Mouse (Mus musculus): ENCODE measurements around the gene Pla2g4a.

Gene Pla2g4a

GRCm38 (mm10) chr1:149861543-149861942, 99.5 kb downstream of the Pla2g4a start:
- intact Hi-C loops (cut with DNase I), result no loop called here

GRCm38 (mm10) chr1:149858734-149859133, 102.4 kb downstream of the Pla2g4a start:
- intact Hi-C loops (cut with DNase I), result loop anchor here (5.0 kb wide), 3 partner anchors 219 to 409 kb away; no protein-coding TSS in a partner anchor

- intact Hi-C loops (cut with DNase I), result loop anchor here (5.0 kb wide), 3 partner anchors 221 to 411 kb away; no protein-coding TSS in a partner anchor
Measured at GRCm38 (mm10) chr1:149856720-149857119, 104.4 kb downstream of the Pla2g4a start.

GRCm38 (mm10) chr1:149855581-149855980, 105.5 kb downstream of the Pla2g4a start:
- intact Hi-C loops (cut with DNase I), result loop anchor here (5.0 kb wide), 3 partner anchors 222 to 412 kb away; no protein-coding TSS in a partner anchor

GRCm38 (mm10) chr1:149854867-149855266, 106.2 kb downstream of the Pla2g4a start:
- intact Hi-C loops (cut with DNase I), result loop anchor here (5.0 kb wide), 3 partner anchors 222 to 412 kb away; no protein-coding TSS in a partner anchor

- intact Hi-C loops (cut with DNase I), result no loop called here
Measured at GRCm38 (mm10) chr1:149846655-149847054, 114.4 kb downstream of the Pla2g4a start.

- intact Hi-C loops (cut with DNase I), result no loop called here
Measured at GRCm38 (mm10) chr1:149841845-149842244, 119.2 kb downstream of the Pla2g4a start.

GRCm38 (mm10) chr1:149840961-149841416, 120.1 kb downstream of the Pla2g4a start:
- intact Hi-C loops (cut with DNase I), result no loop called here

- intact Hi-C loops (cut with DNase I), result no loop called here
Measured at GRCm38 (mm10) chr1:149840312-149840930, 120.7 kb downstream of the Pla2g4a start.

- intact Hi-C loops (cut with DNase I), result no loop called here
Measured at GRCm38 (mm10) chr1:149836496-149836895, 124.6 kb downstream of the Pla2g4a start.

GRCm38 (mm10) chr1:149833876-149834275, 127.2 kb downstream of the Pla2g4a start:
- intact Hi-C loops (cut with DNase I), result loop anchor here (5.0 kb wide), 2 partner anchors 423 to 538 kb away; no protein-coding TSS in a partner anchor

- intact Hi-C loops (cut with DNase I), result loop anchor here (5.0 kb wide), 2 partner anchors 424 to 539 kb away; no protein-coding TSS in a partner anchor
Measured at GRCm38 (mm10) chr1:149832952-149833351, 128.1 kb downstream of the Pla2g4a start.

- intact Hi-C loops (cut with DNase I), result loop anchor here (5.0 kb wide), 2 partner anchors 425 to 540 kb away; no protein-coding TSS in a partner anchor
Measured at GRCm38 (mm10) chr1:149832514-149832913, 128.6 kb downstream of the Pla2g4a start.

GRCm38 (mm10) chr1:149831100-149831499, 130.0 kb downstream of the Pla2g4a start:
- intact Hi-C loops (cut with DNase I), result loop anchor here (5.0 kb wide), 2 partner anchors 426 to 541 kb away; no protein-coding TSS in a partner anchor

- intact Hi-C loops (cut with DNase I), result no loop called here
Measured at GRCm38 (mm10) chr1:149813616-149814345, 147.3 kb downstream of the Pla2g4a start.

GRCm38 (mm10) chr1:149809527-149809926, 151.6 kb downstream of the Pla2g4a start:
- intact Hi-C loops (cut with DNase I), result no loop called here
